Mouse (Mus musculus) c-Kit-negative CD71-positive TER-119-positive erythroid progenitor cells, embryonic 14.5 days (primary cell): Measurements from ENCODE around the gene Cfap61.
"Not testable (repeated sequence)": the region's sequence is repeated elsewhere in the genome, so short reads cannot be mapped to it uniquely, and the experiment has no call there.

Source experiments
- DNase-seq: peaks from one replicate; pipeline ENCODE4 v3.0.0-alpha.2; 2013; ENCODE audit warnings: low read depth, low spot score

Cfap61 gene

DNA sequence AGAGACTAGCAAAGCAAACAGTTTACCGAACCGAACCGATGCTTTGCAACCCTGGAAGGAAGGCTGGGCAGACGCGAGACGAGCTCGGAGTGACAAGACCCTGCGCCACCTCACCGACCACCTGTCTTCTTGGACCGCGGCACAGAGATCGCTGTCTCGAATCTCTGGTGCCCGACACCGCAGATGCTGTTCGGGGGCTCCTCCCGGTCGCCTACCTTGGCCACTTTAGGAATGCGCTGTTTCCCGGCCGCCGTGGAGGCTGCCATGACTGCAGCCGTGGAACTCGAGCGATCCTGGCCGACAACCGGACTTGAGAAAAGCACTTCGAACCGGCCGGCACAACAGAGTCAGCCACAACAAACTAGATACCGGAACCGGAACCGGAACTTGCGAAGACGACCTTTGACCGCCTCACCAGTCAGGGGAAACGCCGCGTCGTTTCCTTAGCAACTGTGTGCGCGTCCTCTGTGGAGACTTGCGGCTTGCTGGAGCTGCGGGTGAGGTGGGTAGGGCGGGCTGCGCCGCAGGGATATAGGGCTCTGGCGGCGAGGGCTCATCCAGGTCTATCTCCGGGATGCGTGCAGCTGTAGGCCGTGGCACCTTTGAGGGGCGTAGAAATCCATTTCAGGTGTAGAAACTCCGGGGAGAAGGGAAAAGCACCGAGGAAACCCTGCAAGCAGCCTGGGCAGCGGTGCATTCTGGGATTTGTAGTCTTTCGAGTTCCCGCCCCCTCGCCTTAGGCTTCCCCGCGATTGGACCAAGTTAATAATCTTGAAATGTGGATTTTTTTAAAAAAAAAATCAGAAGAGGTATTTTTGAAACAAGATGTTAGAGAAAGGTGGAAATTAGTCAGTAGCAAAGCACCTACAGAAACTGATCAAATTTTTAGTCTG, at the start of gene Cfap61, which contains the start of gene Crnkl1:
Cfap61 (plus strand) TSS at position 446 of the 893 bp plus-strand sequence.
Crnkl1 (minus strand) TSS at position 676 of the 893 bp plus-strand sequence.
- DNase-seq: peak; percentile 84

GRCm38 (mm10) chr2:145884913-145885785, 49.4 kb upstream of the Cfap61 start:
- DNase-seq: no peak

DNA sequence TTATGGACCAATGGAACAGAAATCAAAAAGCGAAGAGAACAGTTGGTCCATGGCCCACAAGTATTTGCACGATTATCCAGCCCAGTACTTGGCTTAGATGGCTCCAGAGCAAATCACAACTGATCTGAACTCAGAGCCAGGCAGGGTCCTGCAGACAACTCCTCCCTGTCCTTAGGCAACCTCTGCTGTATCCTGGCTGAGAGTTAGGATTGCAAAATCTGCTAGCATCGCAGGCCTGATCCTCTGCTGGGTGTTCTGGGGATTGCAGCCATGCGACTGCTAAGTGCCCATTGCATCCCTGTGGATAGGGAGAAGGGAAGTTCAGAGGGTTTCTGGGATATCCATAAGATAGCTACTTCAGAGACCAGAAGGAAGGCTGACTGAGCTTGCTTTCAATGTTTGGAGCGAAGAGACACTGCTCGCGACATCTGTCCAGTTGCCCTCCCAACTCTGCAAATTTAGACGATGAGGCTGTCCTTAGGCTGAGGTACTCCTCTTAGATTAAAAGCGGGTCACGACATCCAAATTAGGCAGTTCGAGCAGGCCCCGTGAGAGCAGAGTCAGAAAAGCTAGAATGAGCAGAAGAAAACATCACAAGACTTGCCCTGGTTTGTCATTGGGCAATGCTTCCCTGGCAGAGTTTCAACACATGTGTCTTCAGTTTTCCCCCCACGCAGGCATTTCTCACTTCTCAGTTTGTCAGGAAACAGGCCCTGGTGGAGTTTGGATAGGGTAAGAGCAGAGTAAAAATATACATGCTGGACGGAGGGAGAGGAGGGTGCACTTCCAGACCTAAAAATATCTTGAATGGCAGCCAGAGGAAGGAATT, 46.4 kb upstream of the Cfap61 start:
- no peak for DNase-seq

- no peak for DNase-seq
Measured at GRCm38 (mm10) chr2:145888766-145889480, 45.7 kb upstream of the Cfap61 start.

GRCm38 (mm10) chr2:145890571-145890970, 44.0 kb upstream of the Cfap61 start:
- no peak for DNase-seq

DNA sequence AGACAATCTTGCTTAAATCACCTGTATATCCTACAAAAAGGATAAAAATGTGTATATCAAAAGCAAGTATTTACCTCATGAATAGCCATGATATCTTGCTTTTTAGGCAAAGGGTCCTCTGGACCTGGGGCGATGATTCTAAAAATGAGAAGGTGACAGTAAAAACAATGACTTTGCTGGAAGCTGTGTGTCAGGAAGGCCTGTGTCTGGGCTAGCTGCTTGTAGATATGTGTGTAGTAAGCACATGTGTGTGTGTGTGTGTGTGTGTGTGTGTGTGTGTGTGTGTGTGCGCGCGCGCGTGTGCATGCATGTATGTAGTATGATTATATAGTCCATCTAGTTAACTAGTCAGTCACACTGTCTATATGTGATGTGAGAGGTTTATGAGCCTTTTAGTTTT, 40.8 kb upstream of the Cfap61 start:
- DNase-seq: no peak

DNA sequence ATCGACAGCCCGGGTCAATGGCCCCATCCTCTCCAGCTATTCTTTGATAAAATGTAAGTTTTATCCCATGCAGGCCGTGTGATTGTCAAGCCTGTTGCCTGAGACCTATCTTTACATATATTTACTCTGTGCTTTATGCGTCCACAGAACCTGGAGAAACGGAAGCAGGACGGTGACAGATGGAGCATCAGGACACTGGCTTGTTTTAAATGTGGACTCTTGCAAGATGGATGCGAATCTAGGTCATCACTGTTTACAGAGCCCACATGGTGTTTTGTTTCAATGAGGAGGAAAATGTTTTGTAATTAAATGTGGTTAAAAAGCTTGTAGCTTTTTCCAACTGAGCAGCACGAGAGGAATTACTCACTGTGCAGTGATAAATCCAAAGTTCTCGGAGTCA, 36.5 kb upstream of the Cfap61 start:
- no peak for DNase-seq

- DNase-seq: not testable (repeated sequence)
Measured at GRCm38 (mm10) chr2:145900318-145900717, 34.3 kb upstream of the Cfap61 start.

GRCm38 (mm10) chr2:145901861-145902260, 32.7 kb upstream of the Cfap61 start, which contains the start of gene Naa20:
Gene Naa20, plus strand, starts transcription at chr2:145902099.
- no peak for DNase-seq

DNA sequence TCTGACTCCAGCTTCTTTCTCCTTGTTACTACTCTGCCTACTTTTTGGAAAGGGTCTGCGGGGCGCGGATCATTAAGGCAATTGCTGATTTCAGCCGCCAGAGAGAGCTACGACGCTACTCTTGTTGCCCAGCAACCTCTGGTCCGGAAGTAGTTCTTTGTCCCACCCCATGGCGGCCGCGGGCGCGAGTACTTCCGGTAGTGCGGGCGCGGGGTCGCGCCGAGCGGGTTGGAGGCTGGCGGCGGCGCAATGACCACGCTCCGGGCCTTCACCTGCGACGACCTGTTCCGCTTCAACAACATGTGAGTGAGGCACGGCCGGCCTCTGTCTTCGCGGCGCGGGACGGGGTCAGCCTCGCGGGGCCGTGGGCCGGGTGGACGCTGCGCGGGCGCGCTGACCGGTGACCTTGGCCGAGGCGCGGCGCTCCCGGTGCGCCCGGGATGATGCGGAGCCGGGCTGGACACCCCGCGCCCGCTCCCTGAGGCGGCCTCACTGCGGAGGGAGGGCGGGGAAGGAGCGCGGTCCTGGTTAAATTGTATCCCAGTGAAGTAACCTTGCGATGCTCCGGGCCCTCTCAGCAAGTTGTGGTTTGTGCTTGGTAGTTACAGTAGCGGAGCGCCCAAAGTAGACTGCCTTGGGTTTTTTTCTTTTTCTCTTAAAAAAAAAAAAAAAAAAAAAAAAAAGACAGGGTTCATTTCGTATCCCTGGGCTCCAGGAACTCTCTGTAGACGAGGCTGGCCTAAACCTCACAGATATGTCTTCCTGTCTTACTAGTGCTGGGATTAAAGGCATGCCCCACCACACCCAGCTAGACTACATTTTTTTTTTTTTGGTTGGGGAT, 31.3 kb upstream of the Cfap61 start:
- DNase-seq: peak; percentile 62

- no peak for DNase-seq
Measured at GRCm38 (mm10) chr2:145903983-145904616, 30.5 kb upstream of the Cfap61 start.

GRCm38 (mm10) chr2:145905156-145905555, 29.4 kb upstream of the Cfap61 start:
- no peak for DNase-seq

DNA sequence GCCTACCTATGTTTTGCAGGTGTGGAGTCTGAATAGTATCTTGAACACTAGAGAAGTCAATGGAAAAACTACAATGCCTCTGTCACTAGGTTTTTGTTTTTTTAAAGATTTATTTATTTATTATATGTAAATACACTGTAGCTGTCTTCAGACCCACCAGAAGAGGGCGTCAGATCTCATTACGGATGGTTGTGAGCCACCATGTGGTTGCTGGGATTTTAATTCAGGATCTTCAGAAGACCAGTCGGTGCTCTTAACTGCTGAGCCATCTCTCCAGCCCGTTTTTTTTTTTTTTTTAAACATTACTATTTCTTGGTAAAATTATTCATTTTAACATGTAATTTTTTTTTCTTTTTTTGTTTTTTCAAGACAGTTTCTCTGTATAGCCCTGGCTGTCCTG, 28.7 kb upstream of the Cfap61 start:
- DNase-seq: not testable (repeated sequence)

DNA sequence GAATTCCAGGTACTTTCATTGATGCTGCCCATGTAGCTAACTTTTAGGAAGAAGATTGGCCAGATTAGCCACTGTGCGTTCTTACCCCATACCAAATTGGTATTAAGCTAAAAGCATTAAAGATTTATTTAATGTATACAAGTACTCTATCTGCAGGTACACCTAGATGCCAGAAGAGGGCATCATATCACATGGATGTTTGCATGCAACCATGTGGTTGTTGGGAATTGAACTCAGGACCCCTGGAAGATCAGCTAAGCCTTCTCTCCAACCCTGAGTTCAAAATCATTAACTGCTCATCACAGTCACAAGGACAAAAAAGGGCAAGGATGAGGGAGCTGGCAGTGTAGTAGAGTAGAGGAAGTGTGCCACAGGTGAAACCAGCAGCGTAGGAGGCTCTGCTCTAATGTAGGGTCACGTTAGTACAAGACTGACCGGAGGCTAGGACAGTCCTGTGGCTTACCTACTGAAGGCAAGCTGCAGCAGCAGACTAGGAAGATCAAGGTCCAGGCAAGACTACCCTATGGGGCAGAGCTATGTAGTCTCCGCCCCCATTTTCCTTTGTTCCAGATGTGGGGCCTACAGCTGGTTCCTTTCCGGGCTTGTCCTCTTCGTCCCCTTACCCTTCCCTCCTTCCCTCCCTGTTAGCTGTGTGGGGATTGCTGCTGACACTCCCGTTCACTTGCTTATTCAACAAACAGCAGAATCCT, 13.5 kb upstream of the Cfap61 start:
- DNase-seq: no peak

DNA sequence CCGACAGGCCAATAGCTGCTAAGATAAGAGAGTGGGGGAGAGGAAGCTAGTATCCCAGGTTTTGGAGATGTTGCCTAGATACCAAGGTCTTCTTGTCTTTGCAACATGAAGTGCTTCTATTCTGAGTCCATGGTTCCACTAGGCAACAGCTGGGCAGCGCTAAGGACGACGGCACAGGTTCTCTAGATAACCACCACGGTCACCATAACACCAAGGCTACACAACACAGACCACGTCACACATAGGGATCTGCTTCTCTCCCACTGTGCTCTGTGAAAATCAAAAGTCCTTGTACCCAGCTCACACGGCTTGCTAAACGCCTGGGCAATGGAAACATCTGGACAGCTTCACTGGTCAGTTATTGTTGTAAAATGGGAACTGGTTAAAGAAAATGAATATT, 2.4 kb downstream of the Cfap61 start:
- DNase-seq: no peak

GRCm38 (mm10) chr2:145941403-145941802, 6.8 kb downstream of the Cfap61 start:
- DNase-seq: no peak

GRCm38 (mm10) chr2:145944286-145944685, 9.7 kb downstream of the Cfap61 start:
- DNase-seq: no peak

DNA sequence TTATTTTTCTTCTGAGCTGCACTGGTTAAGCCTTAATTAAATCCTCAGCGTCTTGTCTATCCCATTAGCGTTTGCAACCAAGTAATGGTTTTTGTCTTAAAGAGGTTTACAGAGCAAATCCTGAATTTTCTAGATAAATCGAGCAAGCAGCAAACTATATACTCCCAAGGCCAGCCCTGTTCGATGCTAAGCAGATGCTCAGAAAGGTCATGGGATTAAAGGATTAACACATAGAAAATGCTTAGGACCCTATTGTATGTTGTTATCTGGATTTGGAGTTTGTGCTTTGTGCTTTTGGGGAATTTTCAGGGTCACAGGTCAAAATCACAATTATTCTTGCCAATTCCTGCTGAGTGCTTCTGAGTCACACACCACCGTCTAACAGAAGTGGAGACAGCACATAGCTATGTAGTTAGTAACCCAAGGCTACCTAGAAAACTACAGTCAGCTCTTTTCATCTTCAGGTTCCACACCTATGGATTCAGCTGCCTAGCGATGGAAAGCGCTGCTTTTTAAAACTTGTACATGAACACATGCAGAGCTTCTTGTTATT, 13.9 kb downstream of the Cfap61 start:
- DNase-seq: no peak
